9 mouse cellular contexts compared by ENCODE assay signal in the genomic region with DNA sequence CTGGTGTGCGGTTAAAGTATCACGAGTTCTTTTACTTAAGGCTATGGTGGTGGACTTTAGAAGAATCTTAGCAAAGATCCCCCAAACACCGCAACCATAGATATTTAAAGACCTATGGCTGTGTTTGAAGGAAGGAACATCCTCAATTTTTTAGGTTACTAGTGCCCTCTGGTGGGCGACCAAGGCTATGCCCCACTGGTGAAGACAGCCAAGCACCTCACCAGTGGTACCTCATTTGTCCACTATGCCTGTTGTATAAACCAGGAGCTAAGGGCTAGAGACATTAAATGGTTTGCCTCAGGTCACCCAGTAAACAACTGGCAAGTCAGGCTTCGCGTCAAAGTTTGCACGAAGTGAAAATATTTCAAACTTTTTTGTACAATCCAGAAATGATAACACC. TPM values are rescaled to one million over a fixed set of nuclear protein-coding genes. Genes with fewer than 3 reads are reported as not detected.
DNase-seq lines count a peak whose midpoint lies in the region; ATAC-seq and TF ChIP-seq lines count a peak whose summit lies in the region.
"Had no signal": no experiment of that assay in that cellular context is flagged by ENCODE, and none has a peak within 500 bp of the region (broad histone marks: within the 10 kb centered on the region; RNA-seq: fewer than 3 reads in every experiment).

No protein-coding gene starts in this region.

- H3K4me3 ChIP-seq in forebrain, embryonic 12.5 days (replicated peaks): no peak overlapping the region
- H3K4me3 ChIP-seq in hindbrain, postnatal 0 days (ENCODE audit: low read length): no peak overlapping the region
- H3K4me3 ChIP-seq in midbrain, postnatal 0 days (ENCODE audit: low read depth, low read length): no peak overlapping the region
- no peak overlapping the region for H3K4me3 ChIP-seq in stomach, embryonic 14.5 days (ENCODE audit: low read depth, low read length)
- H3K4me3 ChIP-seq: heart, embryonic 13.5 days had no signal

- DNase-seq in urinary bladder, postnatal 4 days (ENCODE audit: low spot score in 2 of 2): peak; percentile 38 to 72
- DNase-seq in urinary bladder, adult 2 months (ENCODE audit: low spot score): no peak
- DNase-seq in hindbrain, postnatal 0 days (ENCODE audit: low spot score): peak; percentile 90
- peak; percentile 44 to 47 for DNase-seq in left cerebral cortex, adult 8-10 months (ENCODE audit: low spot score in 2 of 2)
- DNase-seq in midbrain, postnatal 0 days (ENCODE audit: low spot score): peak; percentile 84

- H3K4me1 ChIP-seq in forebrain, embryonic 12.5 days: no peaks in the 10 kb centered on the region; the same call in 1 of the 2 replicates
- no peaks in the 10 kb centered on the region for H3K4me1 ChIP-seq in hindbrain, postnatal 0 days (ENCODE audit: insufficient read depth, low read length)
- H3K4me1 ChIP-seq in midbrain, postnatal 0 days (ENCODE audit: insufficient read depth, low read length): no peaks in the 10 kb centered on the region
- no peaks in the 10 kb centered on the region for H3K4me1 ChIP-seq in stomach, embryonic 14.5 days (ENCODE audit: control insufficient read depth, insufficient read depth, low read length)

- no peak overlapping the region for H3K4me2 ChIP-seq in forebrain, embryonic 12.5 days
- no peak overlapping the region for H3K4me2 ChIP-seq in hindbrain, postnatal 0 days (ENCODE audit: low read depth, low read length)
- no peak overlapping the region for H3K4me2 ChIP-seq in midbrain, postnatal 0 days (ENCODE audit: low read depth, low read length, poor library complexity, severe bottlenecking)
- no peak overlapping the region for H3K4me2 ChIP-seq in stomach, embryonic 14.5 days (replicated peaks; ENCODE audit: low read depth, low read length)
- H3K4me2 ChIP-seq: heart, embryonic 13.5 days had no signal

- ATAC-seq in cerebellum, adult (ENCODE audit: insufficient number of reproducible peaks, low FRiP score, low TSS enrichment): peak; percentile 71; the same call in 1 of the 2 replicates
- ATAC-seq in forebrain, embryonic 12.5 days (ENCODE audit: low FRiP score): peak; percentile 72; the same call in 1 of the 2 replicates
- ATAC-seq in hindbrain, postnatal 0 days: peak; percentile 87
- ATAC-seq in midbrain, postnatal 0 days (ENCODE audit: low FRiP score): peak; percentile 85
- ATAC-seq in stomach, embryonic 14.5 days (ENCODE audit: insufficient number of reproducible peaks, insufficient read depth, low FRiP score, low read depth): 0 out of 2 replicates have a peak, but pooled peaks have one; percentile 33

- H3K9me3 ChIP-seq in forebrain, embryonic 12.5 days: no peaks in the 10 kb centered on the region
- H3K9me3 ChIP-seq in hindbrain, postnatal 0 days (ENCODE audit: low read length): no peaks in the 10 kb centered on the region
- H3K9me3 ChIP-seq in midbrain, postnatal 0 days (ENCODE audit: low read length): no peaks in the 10 kb centered on the region
- H3K9me3 ChIP-seq in stomach, embryonic 14.5 days (ENCODE audit: control insufficient read depth, low read depth, low read length): no peaks in the 10 kb centered on the region
- H3K9me3 ChIP-seq: heart, embryonic 13.5 days had no signal

- H3K27me3 ChIP-seq in forebrain, embryonic 12.5 days: no peaks in the 10 kb centered on the region
- no peaks in the 10 kb centered on the region for H3K27me3 ChIP-seq in hindbrain, postnatal 0 days (ENCODE audit: insufficient read depth, low read length)
- H3K27me3 ChIP-seq in midbrain, postnatal 0 days (ENCODE audit: insufficient read depth, low read length): no peaks in the 10 kb centered on the region
- H3K27me3 ChIP-seq in stomach, embryonic 14.5 days (ENCODE audit: control insufficient read depth, insufficient read depth, low read length): no peaks in the 10 kb centered on the region
- H3K27me3 ChIP-seq: heart, embryonic 13.5 days had no signal

- peaks cover 45% of the 10 kb centered on the region for H3K36me3 ChIP-seq in forebrain, embryonic 12.5 days (replicated peaks)
- peaks cover 16% of the 10 kb centered on the region for H3K36me3 ChIP-seq in hindbrain, postnatal 0 days (ENCODE audit: insufficient read depth, low read length)
- peaks cover 14% of the 10 kb centered on the region; the same call in 1 of the 2 replicates for H3K36me3 ChIP-seq in midbrain, postnatal 0 days (ENCODE audit: insufficient read depth, low read length)
- peaks cover 29% of the 10 kb centered on the region for H3K36me3 ChIP-seq in stomach, embryonic 14.5 days (ENCODE audit: control insufficient read depth, insufficient read depth, low read length)

- 65% methylated on average over 7 of the region's 7 CpGs for WGBS in forebrain, embryonic 12.5 days
- 68% methylated on average over 7 of the region's 7 CpGs for WGBS in hindbrain, postnatal 0 days
- WGBS in midbrain, postnatal 0 days: 53% methylated on average over 7 of the region's 7 CpGs
- WGBS in stomach, embryonic 14.5 days: 56% methylated on average over 7 of the region's 7 CpGs

- TF ChIP-seq CTCF in hindbrain, postnatal 0 days (IDR thresholded peaks at IDR 0.05; ENCODE audit: low read depth): peak; percentile 91
- TF ChIP-seq CTCF in midbrain, postnatal 0 days (IDR thresholded peaks at IDR 0.05): peak; percentile 93

- H3K9ac ChIP-seq in forebrain, embryonic 12.5 days: no peak overlapping the region
- no peak overlapping the region for H3K9ac ChIP-seq in hindbrain, postnatal 0 days (replicated peaks; ENCODE audit: low read length)
- no peak overlapping the region for H3K9ac ChIP-seq in midbrain, postnatal 0 days (replicated peaks; ENCODE audit: low read length, poor library complexity, severe bottlenecking)
- no peak overlapping the region for H3K9ac ChIP-seq in stomach, embryonic 14.5 days (replicated peaks; ENCODE audit: low read depth, low read length)
- H3K9ac ChIP-seq: heart, embryonic 13.5 days had no signal

- no peak overlapping the region for H3K27ac ChIP-seq in forebrain, embryonic 12.5 days
- H3K27ac ChIP-seq in hindbrain, postnatal 0 days: no peak overlapping the region
- no peak overlapping the region for H3K27ac ChIP-seq in midbrain, postnatal 0 days (ENCODE audit: low read depth, low read length)
- H3K27ac ChIP-seq in stomach, embryonic 14.5 days (ENCODE audit: low read length): no peak overlapping the region
- H3K27ac ChIP-seq: heart, embryonic 13.5 days had no signal

RNA-seq across cellular contexts. Expression of a gene that starts 47.6 kb away (rescaled TPM):
- polyA plus RNA-seq in urinary bladder, adult 2 months (2012; rRNA removed): 80.1 and 92.2 TPM in 2 replicates
- polyA plus RNA-seq in forebrain, embryonic 12.5 days (2016; fragmentation: Nextera tagmentation; extraction: Ambion mirVana): 52.8 and 53.1 TPM in 2 replicates
- total RNA-seq in hindbrain, postnatal 0 days (2014; rRNA removed): 55.3 and 61.3 TPM in 2 replicates
- 29.1 and 32.2 TPM in 2 replicates for polyA plus RNA-seq in hindbrain, postnatal 0 days (2015; fragmentation: Nextera tagmentation; extraction: Ambion mirVana)
- 10 to 100 TPM; 78.7 to 86.6 (median 81.7) TPM for total RNA-seq in left cerebral cortex, adult 8-10 months (2022)
- total RNA-seq in midbrain, postnatal 0 days (2014; rRNA removed): 54.4 and 84.5 TPM in 2 replicates
- polyA plus RNA-seq in midbrain, postnatal 0 days (2015; fragmentation: Nextera tagmentation; extraction: Ambion mirVana): 28.2 and 28.9 TPM in 2 replicates
- 69.7 and 71.6 TPM in 2 replicates for polyA plus RNA-seq in stomach, embryonic 14.5 days (2014; fragmentation: Nextera tagmentation; extraction: Ambion mirVana)

Comparison
In these comparisons a context has a peak if more than half of its experiments do, and no peak if none do; other contexts are left out.
1. ATAC-seq: peak in every context shown above with its lines; median percentile 87 in hindbrain, postnatal 0 days; 85 in midbrain, postnatal 0 days; 72 in forebrain, embryonic 12.5 days; 71 in cerebellum, adult; 33 in stomach, embryonic 14.5 days.